Mouse (Mus musculus): ENCODE measurements around the gene Fgfrl1.

- TF ChIP-seq CTCF (IDR thresholded peaks at IDR 0.05; ENCODE audit: low read depth): no peak
- no peak for TF ChIP-seq EP300 (IDR thresholded peaks at IDR 0.05; ENCODE audit: low read depth)
Observed at GRCm38 (mm10) chr5:108695861-108696260, 3.7 kb downstream of the Fgfrl1 start.

Data from liver, postnatal 0 days (tissue).